Mouse (Mus musculus) hindbrain, postnatal 0 days (tissue): ENCODE data around the gene Lamc1. TPM values are rescaled to one million over a fixed set of nuclear protein-coding genes. Genes with fewer than 3 reads are reported as not detected.

Source experiments
- ATAC-seq: fragments of 200-750 bp; cut with Nextera tagmentation; 2 replicates; pipeline ENCODE4 v1.8.0; 2017; ENCODE audit warnings: mild to moderate bottlenecking, moderate TSS enrichment, moderate library complexity
- DNase-seq: peaks from one replicate; pipeline ENCODE4 v3.0.0-alpha.2; 2015; ENCODE audit warnings: low spot score
- H3K27ac ChIP-seq: fragments of 300-500 bp; sonication (generic); 2 replicates; pipeline ENCODE4 v1.5.1; 2014; ENCODE audit warnings: mild to moderate bottlenecking
- H3K27me3 ChIP-seq: fragments of 300-500 bp; sonication (generic); 2 replicates; pipeline ENCODE4 v1.6.1; 2014; ENCODE audit warnings: low read length, mixed read lengths; ENCODE audit not compliant: insufficient read depth
- H3K36me3 ChIP-seq: fragments of 300-500 bp; sonication (generic); 2 replicates; pipeline ENCODE4 v1.6.1; 2014; ENCODE audit warnings: low read length, mixed read lengths; ENCODE audit not compliant: insufficient read depth
- H3K4me1 ChIP-seq: fragments of 300-500 bp; sonication (generic); 2 replicates; pipeline ENCODE4 v1.6.1; 2014; ENCODE audit warnings: antibody characterized with exemption, low read length, mixed read lengths; ENCODE audit not compliant: insufficient read depth
- H3K4me2 ChIP-seq: fragments of 300-500 bp; sonication (generic); 2 replicates; pipeline ENCODE4 v1.6.1; 2014; ENCODE audit warnings: low read depth, mild to moderate bottlenecking, low read length, moderate library complexity, mixed read lengths
- H3K4me3 ChIP-seq: fragments of 300-500 bp; sonication (generic); 2 replicates; pipeline ENCODE4 v1.5.1; 2014; ENCODE audit warnings: low read length
- H3K9ac ChIP-seq: fragments of 300-500 bp; sonication (generic); replicated peaks from 2 replicates; pipeline ENCODE4 v1.6.1; 2014; ENCODE audit warnings: mild to moderate bottlenecking, low read length, moderate library complexity, mixed read lengths
- H3K9me3 ChIP-seq: fragments of 300-500 bp; sonication (generic); 2 replicates; pipeline ENCODE4 v1.6.1; 2016; ENCODE audit warnings: low read length, mixed read lengths
- CTCF ChIP-seq: IDR thresholded peaks from 2 replicates; pipeline ENCODE4 v1.5.1; 2016; ENCODE audit warnings: antibody characterized with exemption, control low read depth, low read depth
- WGBS: fragments of 180-500 bp; shearing (Covaris S2); extraction: QIAGEN DNeasy Blood & Tissue Kit; methylation state at CpG from one replicate; pipeline ENCODE4 v1.1.7; 2014; 5-methylcytosine and 5-hydroxymethylcytosine counted together
- polyA plus RNA-seq: library from polyadenylated mRNA; unstranded; fragments of >200 nt; fragmentation: Nextera tagmentation; extraction: Ambion mirVana; gene quantifications from 2 replicates; pipeline ENCODE4 v1.2.1, GENCODE M21; 2015
- total RNA-seq: library from RNA; depleted of rRNA; stranded (reverse); fragments of >200 nt; gene quantifications from 2 replicates; pipeline ENCODE4 v1.2.3, GENCODE M21; 2014; rRNA removed

The Lamc1 gene
- 46.1 and 52.9 TPM in 2 replicates for total RNA-seq
- polyA plus RNA-seq, result 13.5 and 13.9 TPM in 2 replicates

DNA sequence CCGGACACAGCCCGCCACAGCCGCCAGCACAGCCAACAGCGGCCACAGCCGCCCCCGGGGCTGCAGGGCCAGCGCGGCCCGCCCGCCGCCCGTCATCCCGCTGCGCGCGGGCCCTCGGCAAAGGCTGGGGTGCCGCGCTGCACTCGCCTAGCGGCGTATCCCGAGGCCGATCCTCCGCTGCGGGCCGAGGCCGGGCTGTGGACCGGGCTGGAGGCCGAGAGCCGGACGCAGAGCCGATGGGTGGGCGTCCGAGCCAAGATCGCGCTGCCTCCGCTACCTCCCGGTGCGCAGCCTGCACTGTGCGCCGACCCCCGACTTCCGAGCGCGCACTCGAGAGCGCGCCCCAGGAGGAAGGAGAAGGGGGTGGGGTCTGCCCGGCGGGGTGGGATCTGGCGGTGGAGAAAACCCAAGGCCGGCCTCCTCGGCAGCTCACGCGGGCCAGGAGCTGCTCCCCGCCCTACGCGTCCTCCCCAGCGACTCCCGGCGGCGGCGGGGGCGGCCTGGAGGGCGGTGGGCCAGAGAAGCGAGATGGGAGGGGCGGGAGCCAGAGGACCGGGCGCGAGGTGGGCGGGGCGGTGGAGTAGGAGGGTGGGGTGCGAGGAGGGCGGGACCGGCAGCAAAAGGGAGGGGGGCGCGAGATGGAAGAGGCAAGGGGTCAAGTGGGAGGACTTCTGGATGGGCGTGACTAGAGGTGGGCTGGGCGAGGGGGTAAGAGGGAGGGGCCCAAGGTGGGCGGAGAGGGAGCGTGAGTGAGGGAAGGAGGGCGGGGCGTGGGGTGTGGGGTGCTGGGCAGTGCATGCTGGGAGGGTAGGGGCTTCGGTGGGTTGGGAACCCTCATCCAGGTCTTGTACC lies at the start of gene Lamc1:
Lamc1 (minus strand) TSS at position 343 of the 852 bp plus-strand sequence.
- DNase-seq (peak; percentile 90), ATAC-seq (peak; percentile 94)

DNA sequence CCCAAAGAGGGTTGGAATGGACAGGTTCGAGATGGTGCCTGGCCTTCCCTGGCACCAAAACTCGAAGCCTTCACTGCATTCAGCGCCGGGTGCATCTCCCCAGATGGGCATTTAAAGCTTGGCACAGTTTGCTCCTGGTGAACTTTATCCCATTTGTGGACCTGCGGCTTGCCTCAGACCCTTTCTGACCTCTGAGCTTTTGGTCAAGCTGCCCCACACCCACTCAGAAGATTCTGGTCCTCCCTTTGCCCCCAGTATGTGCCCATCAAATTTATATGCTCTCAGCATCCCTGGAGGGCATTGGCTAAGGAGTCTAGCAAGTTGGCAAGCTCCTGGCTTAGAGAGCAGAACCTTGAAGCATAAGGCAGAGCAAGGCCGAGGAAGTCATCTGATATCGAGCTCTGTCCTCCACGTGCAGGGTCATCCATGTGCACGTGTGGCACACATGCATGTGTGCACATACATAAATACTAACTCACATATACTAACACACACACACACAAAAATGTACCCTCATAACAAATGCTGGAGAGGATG lies 48.2 kb upstream of the Lamc1 start:
- no peak for ATAC-seq
- no peak overlapping the region for H3K4me3 ChIP-seq
- TF ChIP-seq CTCF, result no peak
- no peaks in the 10 kb centered on the region for H3K27me3 ChIP-seq
- H3K36me3 ChIP-seq, result no peaks in the 10 kb centered on the region
- no peak overlapping the region for H3K9ac ChIP-seq
- DNase-seq, result no peak
- H3K27ac ChIP-seq, result no peak overlapping the region
- WGBS, result 90% methylated on average over 9 of the region's 9 CpGs
- H3K9me3 ChIP-seq, result no peaks in the 10 kb centered on the region
- no peaks in the 10 kb centered on the region for H3K4me1 ChIP-seq
- H3K4me2 ChIP-seq, result no peak overlapping the region

More for the DNA sequence above, at the start of gene Lamc1:
- Histone ChIP-seq H3K27ac (peak within 1 kb of the TSS; percentile 92), H3K9me3 (no peaks in the 10 kb centered on the region), H3K9ac (peak within 1 kb of the TSS; percentile 86), H3K27me3 (no peaks in the 10 kb centered on the region), H3K4me1 (0 out of 2 replicates have a peak, but pooled peaks cover 11% of the 10 kb centered on the region), H3K4me3 (peak within 1 kb of the TSS; percentile 93), H3K4me2 (peak within 1 kb of the TSS; percentile 96), H3K36me3 (no peaks in the 10 kb centered on the region)
- TF ChIP-seq CTCF, result no peak
- 1% methylated on average over 61 of the region's 85 CpGs for WGBS

DNA sequence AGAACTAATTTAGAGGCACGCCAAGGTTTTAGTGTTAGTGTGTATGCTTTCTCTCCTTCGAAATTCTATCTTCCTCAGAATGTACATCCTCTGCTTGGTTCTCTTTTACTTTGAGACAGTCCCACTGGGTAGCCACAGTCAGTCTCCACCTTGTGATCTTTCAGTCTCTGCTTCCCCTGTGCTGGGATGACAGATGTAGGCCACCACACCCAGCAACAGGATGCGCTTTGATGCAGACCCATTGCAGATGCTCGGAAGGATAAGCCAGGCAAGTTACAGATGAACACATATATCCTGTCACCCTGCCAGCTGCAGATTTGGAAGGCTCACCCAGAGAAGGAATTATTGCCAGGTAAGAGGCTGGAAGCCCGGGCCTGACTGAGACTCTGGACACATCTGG lies 47.2 kb upstream of the Lamc1 start:
- ATAC-seq, result no peak
- no peaks in the 10 kb centered on the region for H3K36me3 ChIP-seq
- H3K4me1 ChIP-seq, result no peaks in the 10 kb centered on the region
- no peak overlapping the region for H3K9ac ChIP-seq
- DNase-seq, result no peak
- H3K4me2 ChIP-seq, result no peak overlapping the region
- no peaks in the 10 kb centered on the region for H3K27me3 ChIP-seq
- H3K9me3 ChIP-seq, result no peaks in the 10 kb centered on the region
- no peak overlapping the region for H3K4me3 ChIP-seq
- no peak overlapping the region for H3K27ac ChIP-seq
- no peak for TF ChIP-seq CTCF
- WGBS, result 86% methylated on average over 5 of the region's 5 CpGs

DNA sequence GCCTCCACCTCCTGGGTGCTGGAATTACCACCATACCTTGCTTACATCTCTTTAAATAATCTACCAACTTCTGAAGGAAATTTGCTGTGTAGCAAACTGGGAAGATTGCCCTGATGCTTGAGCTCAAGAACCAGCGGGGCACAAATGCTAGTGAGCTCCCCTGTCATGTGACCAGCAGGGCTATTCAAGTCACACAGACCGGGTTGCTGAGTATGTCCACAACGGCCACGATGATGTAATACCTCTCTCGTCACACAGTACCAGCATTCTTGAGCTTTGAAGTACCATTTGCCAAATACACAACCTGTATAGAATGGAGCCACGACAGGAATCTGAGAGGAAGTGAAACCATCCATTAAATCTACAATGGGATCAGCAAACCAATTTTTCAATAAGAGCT lies 46.0 kb upstream of the Lamc1 start:
- H3K4me2 ChIP-seq, result no peak overlapping the region
- no peak overlapping the region for H3K27ac ChIP-seq
- ATAC-seq, result no peak
- DNase-seq, result no peak
- no peaks in the 10 kb centered on the region for H3K4me1 ChIP-seq
- 66% methylated on average over 6 of the region's 6 CpGs for WGBS
- no peaks in the 10 kb centered on the region for H3K9me3 ChIP-seq
- TF ChIP-seq CTCF, result no peak
- H3K9ac ChIP-seq, result no peak overlapping the region
- no peaks in the 10 kb centered on the region for H3K27me3 ChIP-seq
- no peaks in the 10 kb centered on the region for H3K36me3 ChIP-seq
- no peak overlapping the region for H3K4me3 ChIP-seq

DNA sequence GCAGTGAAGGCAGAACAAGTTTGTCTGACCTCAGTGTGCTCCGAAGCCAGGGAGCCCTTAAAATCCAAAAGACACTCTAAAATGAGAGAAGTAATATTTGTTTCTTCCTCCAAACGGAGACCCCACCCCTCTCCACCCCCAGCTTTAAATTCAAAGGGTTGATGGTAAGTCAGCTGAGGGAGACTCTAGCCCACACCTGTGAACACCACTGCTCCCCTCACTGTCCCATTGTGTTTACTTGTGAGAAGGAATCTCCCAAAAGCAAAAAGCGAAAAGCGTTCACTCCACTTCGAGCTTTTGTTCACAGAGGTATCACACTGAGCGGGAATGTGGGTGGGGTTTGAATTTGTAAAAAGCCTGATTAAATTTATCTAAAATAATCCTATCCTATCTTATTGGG lies 43.9 kb upstream of the Lamc1 start:
- H3K4me2 ChIP-seq, result no peak overlapping the region
- WGBS, result 27% methylated on average over 6 of the region's 6 CpGs
- H3K4me1 ChIP-seq, result no peaks in the 10 kb centered on the region

DNA sequence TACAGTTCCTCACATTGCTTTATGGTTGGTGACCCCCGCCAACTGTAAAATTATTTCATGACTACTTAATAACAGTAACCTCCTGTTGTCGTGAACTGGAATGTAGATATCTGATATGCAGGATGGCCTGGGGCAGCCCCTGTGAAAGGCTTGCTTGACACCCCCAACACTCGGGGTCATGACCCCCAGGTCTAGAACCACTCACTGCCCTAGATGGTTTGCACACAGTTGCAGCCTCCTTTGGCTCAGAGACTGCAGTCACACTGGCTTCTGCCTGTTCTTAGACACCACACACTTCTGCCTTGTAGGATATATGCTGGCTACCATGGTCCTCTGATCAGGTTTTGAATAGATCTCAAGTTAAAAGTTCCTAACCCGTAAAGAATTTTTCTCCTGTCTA lies 41.5 kb upstream of the Lamc1 start:
- WGBS, result 89% methylated on average over 4 of the region's 4 CpGs
- no peaks in the 10 kb centered on the region for H3K9me3 ChIP-seq
- H3K27ac ChIP-seq, result no peak overlapping the region
- no peak overlapping the region for H3K4me2 ChIP-seq
- TF ChIP-seq CTCF, result no peak
- ATAC-seq (no peak), DNase-seq (no peak)
- no peaks in the 10 kb centered on the region for H3K36me3 ChIP-seq
- H3K9ac ChIP-seq, result no peak overlapping the region
- H3K4me3 ChIP-seq, result no peak overlapping the region
- H3K27me3 ChIP-seq, result no peaks in the 10 kb centered on the region
- H3K4me1 ChIP-seq, result no peaks in the 10 kb centered on the region

More for the DNA sequence above, 43.9 kb upstream of the Lamc1 start:
- Histone ChIP-seq H3K36me3 (no peaks in the 10 kb centered on the region), H3K27ac (no peak overlapping the region), H3K27me3 (no peaks in the 10 kb centered on the region), H3K4me3 (no peak overlapping the region), H3K9ac (no peak overlapping the region), H3K9me3 (no peaks in the 10 kb centered on the region)
- ATAC-seq, result no peak
- TF ChIP-seq CTCF, result no peak
- no peak for DNase-seq

DNA sequence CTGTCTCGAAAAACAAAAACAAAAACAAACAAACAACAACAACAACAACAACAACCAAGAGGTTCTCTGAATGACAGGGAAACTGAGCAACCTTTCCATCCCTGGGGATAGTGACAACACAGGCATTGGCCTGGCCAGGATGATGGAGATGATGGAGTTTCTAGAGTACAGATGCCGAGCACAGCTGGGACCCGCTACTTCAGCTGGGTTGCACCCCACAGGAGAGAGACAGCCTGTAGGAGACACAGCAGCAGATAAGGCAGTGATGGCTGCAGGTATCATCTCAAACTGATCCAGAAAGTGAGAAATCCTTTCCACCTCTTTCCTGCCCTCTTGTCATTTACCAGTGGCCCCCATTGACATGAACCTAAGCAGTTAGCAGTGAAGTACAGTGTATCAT lies 39.3 kb upstream of the Lamc1 start:
- no peak for DNase-seq
- no peak for TF ChIP-seq CTCF
- no peak overlapping the region for H3K4me3 ChIP-seq
- no peaks in the 10 kb centered on the region for H3K9me3 ChIP-seq
- no peak overlapping the region for H3K27ac ChIP-seq
- H3K36me3 ChIP-seq, result no peaks in the 10 kb centered on the region
- H3K27me3 ChIP-seq, result no peaks in the 10 kb centered on the region
- WGBS, result 87% methylated on average over 3 of the region's 3 CpGs
- no peak for ATAC-seq
- H3K4me2 ChIP-seq, result no peak overlapping the region
- no peak overlapping the region for H3K9ac ChIP-seq
- no peaks in the 10 kb centered on the region for H3K4me1 ChIP-seq
